Comparison of ENCODE assay signal across 8 mouse cellular contexts in genomic region chrX:95968594-95968965, GRCm38 (mm10). TPM values are rescaled to one million over a fixed set of nuclear protein-coding genes. Genes with fewer than 3 reads are reported as not detected.
DNase-seq lines count a peak whose midpoint lies in the region; ATAC-seq lines count a peak whose summit lies in the region.

No protein-coding gene starts in this region.

- DNase-seq in adrenal gland, adult (ENCODE audit: inconsistent age in 2 of 2, low spot score in 1 of 2) = peak; percentile 89 to 91
- peak; percentile 92 for DNase-seq in embryo, embryonic 10 days (ENCODE audit: low spot score)
- peak; percentile 42 for DNase-seq in gastrocnemius, postnatal 10 days
- peak; percentile 88 for DNase-seq in induced T-regulatory cell, adult 2 months (ENCODE audit: low read depth)
- DNase-seq in left cerebral cortex, adult 8-10 months (ENCODE audit: low spot score in 2 of 2) = peak; percentile 25 to 84
- peak; percentile 54 for DNase-seq in right cerebral cortex, postnatal 14 days
- DNase-seq in urinary bladder, postnatal 4 days (ENCODE audit: low spot score in 2 of 2) = peak; percentile 73 to 82

- peak; percentile 93 for ATAC-seq in megakaryocyte, adult 5-6 weeks (ENCODE audit: poor library complexity, severe bottlenecking)

RNA-seq across cellular contexts. Expression of gene Las1l, which starts 11.8 kb away (rescaled TPM):
- total RNA-seq in gastrocnemius, postnatal 10 days (2021) = 10 to 100 TPM; 28.3 to 29.8 TPM
- total RNA-seq in left cerebral cortex, adult 8-10 months (2022) = 10 to 100 TPM; 52.2 to 61.0 (median 54.9) TPM
- 8.5 and 9.7 TPM in 2 replicates for total RNA-seq in megakaryocyte, adult 5-6 weeks (2015)
- total RNA-seq in megakaryocyte, adult 5-6 weeks (2017) = 11.4 and 12.0 TPM in 2 replicates

Comparison
In these comparisons a context has a peak if more than half of its experiments do, and no peak if none do; other contexts are left out.
1. Peak in every context shown above with its lines: DNase-seq and ATAC-seq.
2. DNase-seq: peak in every context shown above with its lines; median percentile 92 in embryo, embryonic 10 days; 90 in adrenal gland, adult; 88 in induced T-regulatory cell, adult 2 months; 78 in urinary bladder, postnatal 4 days; 54 in left cerebral cortex, adult 8-10 months; 54 in right cerebral cortex, postnatal 14 days; 42 in gastrocnemius, postnatal 10 days.